Comparison of ENCODE assay signal across 18 mouse cellular contexts in genomic region chr12:13118026-13118425, GRCm38 (mm10).
DNase-seq lines count a peak whose midpoint lies in the region; ATAC-seq and TF ChIP-seq lines count a peak whose summit lies in the region.
"Had no signal": no experiment of that assay in that cellular context is flagged by ENCODE, and none has a peak within 500 bp of the region (broad histone marks: within the 10 kb centered on the region; RNA-seq: fewer than 3 reads in every experiment).

No protein-coding gene starts in this region.

- no peaks in the 10 kb centered on the region for H3K4me1 ChIP-seq in kidney, adult 2 months (ENCODE audit: control insufficient read depth, insufficient read depth, low read length)
- peaks cover 14% of the 10 kb centered on the region; the same call in 1 of the 2 replicates for H3K4me1 ChIP-seq in heart, postnatal 0 days (ENCODE audit: control insufficient read depth, insufficient read depth)
- H3K4me1 ChIP-seq: forebrain, embryonic 13.5 days had no signal

- no peak for TF ChIP-seq POLR2A in kidney, adult 2 months (IDR thresholded peaks at IDR 0.05; ENCODE audit: low read depth, low read length)

- no peak overlapping the region for H3K4me3 ChIP-seq in kidney, adult 2 months (ENCODE audit: insufficient read depth, low read depth, low read length)
- no peak overlapping the region for H3K4me3 ChIP-seq in heart, postnatal 0 days (ENCODE audit: low read depth, low read length)
- H3K4me3 ChIP-seq: forebrain, embryonic 13.5 days; intestine, embryonic 15.5 days; myocyte had no signal

- TF ChIP-seq CTCF in kidney, adult 2 months (conservative IDR thresholded peaks at IDR 0.05; ENCODE audit: insufficient read depth, insufficient read length, low read depth, low read length) = no peak
- TF ChIP-seq CTCF in heart, postnatal 0 days (IDR thresholded peaks at IDR 0.05; ENCODE audit: low read depth) = no peak

- no peak overlapping the region for H3K9ac ChIP-seq in heart, postnatal 0 days (replicated peaks; ENCODE audit: low read depth, low read length)
- H3K9ac ChIP-seq: forebrain, embryonic 13.5 days; hindbrain, embryonic 14.5 days; intestine, embryonic 15.5 days; liver, postnatal 0 days had no signal

- no peaks in the 10 kb centered on the region for H3K27me3 ChIP-seq in kidney, adult 2 months (replicated peaks; ENCODE audit: control insufficient read depth, insufficient read depth, low read length)
- H3K27me3 ChIP-seq in heart, postnatal 0 days (ENCODE audit: control insufficient read depth, insufficient read depth, low read length) = no peaks in the 10 kb centered on the region
- H3K27me3 ChIP-seq: forebrain, embryonic 13.5 days; intestine, embryonic 15.5 days had no signal

- 64% methylated on average over 9 of the region's 9 CpGs for WGBS in kidney, adult 2 months
- 28% methylated on average over 9 of the region's 9 CpGs for WGBS in heart, postnatal 0 days

- TF ChIP-seq EP300 in heart, postnatal 0 days (IDR thresholded peaks at IDR 0.05; ENCODE audit: low read depth) = no peak

- H3K36me3 ChIP-seq in kidney, adult 2 months (ENCODE audit: control insufficient read depth, insufficient read depth, low read length) = no peaks in the 10 kb centered on the region
- H3K36me3 ChIP-seq in heart, postnatal 0 days (replicated peaks; ENCODE audit: control insufficient read depth, insufficient read depth, low read length) = no peaks in the 10 kb centered on the region
- H3K36me3 ChIP-seq: intestine, embryonic 15.5 days had no signal

- no peaks in the 10 kb centered on the region for H3K9me3 ChIP-seq in heart, postnatal 0 days (replicated peaks; ENCODE audit: control insufficient read depth, low read length)
- H3K9me3 ChIP-seq: forebrain, embryonic 13.5 days; intestine, embryonic 15.5 days had no signal

- ATAC-seq in heart, postnatal 0 days (ENCODE audit: insufficient read depth, low read depth) = peak; percentile 42
- ATAC-seq: CD4-positive, CD25-positive, alpha-beta regulatory T cell, adult 4 months; forebrain, embryonic 13.5 days; intestine, embryonic 15.5 days; liver, postnatal 0 days had no signal

- H3K27ac ChIP-seq in kidney, adult 2 months (ENCODE audit: insufficient read depth, low read depth, low read length) = no peak overlapping the region
- peak overlapping the region; percentile 46; the same call in 1 of the 2 replicates for H3K27ac ChIP-seq in heart, postnatal 0 days (ENCODE audit: low read depth)
- H3K27ac ChIP-seq: forebrain, embryonic 13.5 days; hindbrain, embryonic 14.5 days; intestine, embryonic 15.5 days had no signal

- peak; percentile 20 to 54 for DNase-seq in adrenal gland, adult (ENCODE audit: inconsistent age in 2 of 2, low spot score in 1 of 2)
- DNase-seq in adrenal gland, postnatal 4 days (ENCODE audit: low spot score in 2 of 2) = no peak
- DNase-seq in kidney, adult 2 months = peak; percentile 62
- DNase-seq in kidney, adult 18-20 months = no peak
- peak; percentile 24 for DNase-seq in NIH3T3 (ENCODE audit: low read depth)
- peak; percentile 48 for DNase-seq in heart, postnatal 0 days (ENCODE audit: low spot score)
- no peak for DNase-seq in spleen, postnatal 36 days (ENCODE audit: low spot score in 2 of 2)
- no peak for DNase-seq in yolk sac, embryonic 10.5 days (ENCODE audit: low spot score)
- DNase-seq: cerebellum, adult 9-11 months; embryo, embryonic 11 days; liver, postnatal 0 days; midbrain, embryonic 14.5 days; right cerebral cortex, postnatal 4 days had no signal

- H3K4me2 ChIP-seq in heart, postnatal 0 days (ENCODE audit: low read depth, low read length) = no peak overlapping the region
- H3K4me2 ChIP-seq: forebrain, embryonic 13.5 days; hindbrain, embryonic 14.5 days; intestine, embryonic 15.5 days had no signal

Comparison
In these comparisons a context has a peak if more than half of its experiments do, and no peak if none do; other contexts are left out.
1. DNase-seq: peak in adrenal gland, adult (2 of 2), kidney, adult 2 months (single experiment), NIH3T3 (single experiment) and heart, postnatal 0 days (single experiment); none in adrenal gland, postnatal 4 days (0 of 2), kidney, adult 18-20 months (single experiment), spleen, postnatal 36 days (0 of 2) and yolk sac, embryonic 10.5 days (single experiment).